Mouse (Mus musculus) effector memory CD4-positive, alpha-beta T cell, adult 7 months (primary cell): ENCODE results near the gene Ndufb6. TPM values are rescaled to one million over a fixed set of nuclear protein-coding genes. Genes with fewer than 3 reads are reported as not detected.

Source experiments
- polyA plus RNA-seq: library from polyadenylated mRNA; unstranded; fragments of 100-300 nt; shearing (Covaris generic); gene quantifications from one replicate; pipeline ENCODE4 v1.2.1, GENCODE M21; 2017

Ndufb6 gene
- polyA plus RNA-seq = 76.4 TPM

DNA sequence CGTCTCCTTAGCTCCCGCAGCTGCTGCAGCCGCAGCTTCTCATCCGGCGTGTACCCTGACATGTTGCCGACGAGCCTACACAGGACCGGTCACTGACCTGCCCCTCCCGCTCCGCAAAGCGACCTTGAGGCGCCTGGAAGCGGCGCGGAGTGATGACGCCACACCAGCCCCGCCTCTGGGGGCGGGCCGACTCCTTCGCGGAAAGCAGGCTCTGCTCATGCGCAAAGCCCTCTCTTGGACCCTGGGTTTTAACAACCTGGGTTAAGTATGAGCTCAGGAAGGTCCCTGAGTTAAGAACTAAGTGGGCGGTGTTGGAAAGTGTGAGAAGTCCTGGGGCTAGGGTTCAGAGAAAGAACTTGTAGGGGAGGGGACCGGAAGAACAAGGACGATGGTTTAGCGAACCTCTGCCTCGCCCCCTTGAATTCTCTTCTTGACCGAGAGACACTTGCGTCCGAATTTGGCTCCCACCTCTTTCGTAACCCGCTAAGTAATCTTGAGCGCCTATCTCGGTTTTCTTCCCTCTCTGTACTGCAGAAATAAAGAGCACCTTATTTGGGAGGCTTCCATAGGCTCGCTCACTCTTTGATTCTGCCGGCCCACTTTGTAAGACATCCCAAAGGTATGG is at the start of gene Ndufb6:
Gene Ndufb6, minus strand, starts transcription at position 146 of the 625 bp plus-strand sequence.

GRCm38 (mm10) chr4:40269430-40270032 is 9.7 kb downstream of the Ndufb6 start, which contains the start of the genes Smim27 and Topors:
Gene Smim27, plus strand, starts transcription at chr4:40269579.
Gene Topors, minus strand, starts transcription at chr4:40269850.

DNA sequence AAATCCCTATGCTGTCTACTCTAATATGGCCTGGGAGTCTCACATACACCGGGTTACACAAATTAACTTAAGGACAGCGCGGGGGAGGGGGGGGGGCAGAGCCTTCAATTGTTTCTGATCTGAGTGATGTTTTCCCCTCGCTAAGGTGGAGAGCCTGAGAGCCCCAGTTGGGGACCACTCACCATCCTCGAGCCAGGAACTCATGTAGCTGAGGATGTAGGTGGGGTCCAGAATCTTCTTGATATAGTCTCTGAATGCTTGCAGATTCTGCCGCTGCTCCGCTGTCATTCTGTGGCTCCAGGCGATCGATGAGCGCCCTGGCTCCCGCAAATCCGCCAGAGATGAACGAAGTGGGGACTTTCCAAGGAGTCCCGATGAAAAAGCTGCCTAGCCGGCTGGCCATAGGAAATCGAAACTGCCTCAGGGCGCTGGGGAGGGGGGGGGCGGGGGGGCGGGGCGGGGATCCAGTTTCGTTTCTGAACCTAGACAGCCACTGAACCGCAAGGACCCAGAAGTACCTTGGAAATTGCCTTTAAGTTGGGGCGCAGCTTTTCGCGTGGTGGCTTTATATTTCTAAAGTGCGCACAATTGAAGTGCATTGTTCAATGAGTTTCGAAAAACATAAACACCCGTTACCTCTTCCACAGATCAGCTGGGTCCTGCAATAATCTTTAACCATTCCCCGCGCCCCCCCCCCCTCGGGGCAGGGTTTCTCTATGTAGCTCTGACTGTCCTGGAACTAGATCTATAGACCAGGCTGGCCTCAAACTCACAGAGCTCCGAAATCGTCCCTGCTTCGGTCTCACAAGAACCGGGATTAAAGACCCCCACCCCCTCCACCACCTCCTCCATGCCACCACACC is 39.6 kb downstream of the Ndufb6 start, which contains the start of gene Ddx58:
Gene Ddx58, minus strand, starts transcription at position 420 of the 863 bp plus-strand sequence.

Other genes with a start within 250 kb of the Ndufb6 start
- 13.4 TPM for gene Aco1, start 136.3 kb downstream of the Ndufb6 start, polyA plus RNA-seq
- 88.2 TPM for gene Ddx58, start 39.6 kb downstream of the Ndufb6 start, polyA plus RNA-seq
- 47.7 TPM for gene Smim27, start 9.8 kb downstream of the Ndufb6 start, polyA plus RNA-seq
- gene Topors, start 9.6 kb downstream of the Ndufb6 start, polyA plus RNA-seq = 40.6 TPM
- gene Tmem215, start 192.8 kb upstream of the Ndufb6 start, polyA plus RNA-seq = 0.11 TPM